Mouse (Mus musculus) lung, postnatal 0 days (tissue): ENCODE results near the gene Bcl2l12.

ENCODE experiments used
- CTCF ChIP-seq: IDR thresholded peaks from 2 replicates; pipeline ENCODE4 v1.5.1; 2016; ENCODE audit warnings: antibody characterized with exemption, mild to moderate bottlenecking
- EP300 ChIP-seq: IDR thresholded peaks from 2 replicates; pipeline ENCODE4 v1.6.1; 2016; ENCODE audit warnings: antibody characterized with exemption, mild to moderate bottlenecking, control low read depth

GRCm38 (mm10) chr7:44983944-44984832 lies 14.3 kb downstream of the Bcl2l12 start:
- no peak for TF ChIP-seq CTCF
- no peak for TF ChIP-seq EP300
